ENCODE assay signal across 8 mouse cellular contexts in the genomic region with DNA sequence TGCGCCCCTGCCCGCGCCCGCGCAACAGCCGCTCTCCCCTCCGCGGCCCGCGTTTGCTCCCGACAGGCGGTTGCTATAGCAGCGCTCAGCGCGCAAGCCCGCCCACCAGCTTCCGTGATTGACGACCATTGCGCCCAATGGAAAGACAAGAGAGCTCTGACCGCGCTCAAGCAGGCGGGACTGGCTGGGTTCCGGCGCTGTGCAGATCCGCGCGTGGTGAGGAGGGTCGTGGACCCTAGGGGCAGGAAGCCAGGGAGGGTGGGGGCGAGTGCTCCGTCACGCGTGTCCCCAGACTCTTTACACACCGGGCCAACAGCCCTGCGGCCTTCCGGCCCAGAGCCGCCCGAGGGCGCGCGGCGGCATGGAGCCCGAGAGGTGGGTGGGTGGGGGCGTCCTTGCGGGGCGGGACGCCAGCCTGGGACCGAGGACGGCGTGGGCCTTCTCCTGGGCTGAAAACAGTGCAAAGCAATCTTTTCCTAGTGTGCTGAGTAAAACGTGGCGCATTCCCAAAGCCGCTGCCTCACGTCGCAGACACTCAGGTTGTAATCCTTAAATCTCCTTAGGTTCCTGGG. TPM values are rescaled to one million over a fixed set of nuclear protein-coding genes. Genes with fewer than 3 reads are reported as not detected.
DNase-seq lines count a peak whose midpoint lies in the region; ATAC-seq lines count a peak whose summit lies in the region.

A gene (plus strand): TSS at position 185 of the 572 bp plus-strand sequence.
A gene (minus strand): TSS at position 339 of the 572 bp plus-strand sequence.

- H3K4me1 ChIP-seq in forebrain, embryonic 10.5 days = peaks cover 19% of the 10 kb centered on the region
- H3K4me1 ChIP-seq in heart, embryonic 16.5 days (ENCODE audit: control insufficient read depth, insufficient read depth, low read length) = 0 out of 2 replicates have a peak, but pooled peaks cover 2% of the 10 kb centered on the region
- H3K4me1 ChIP-seq in liver, embryonic 15.5 days (replicated peaks) = peaks cover 19% of the 10 kb centered on the region
- 0 out of 2 replicates have a peak, but pooled peaks cover 8% of the 10 kb centered on the region for H3K4me1 ChIP-seq in neural tube, embryonic 12.5 days

- H3K27me3 ChIP-seq in forebrain, embryonic 10.5 days (ENCODE audit: poor library complexity, severe bottlenecking) = no peaks in the 10 kb centered on the region
- H3K27me3 ChIP-seq in heart, embryonic 16.5 days (ENCODE audit: control insufficient read depth, insufficient read depth, low read length) = no peaks in the 10 kb centered on the region
- H3K27me3 ChIP-seq in liver, embryonic 15.5 days = no peaks in the 10 kb centered on the region
- no peaks in the 10 kb centered on the region for H3K27me3 ChIP-seq in neural tube, embryonic 12.5 days (replicated peaks)

- H3K9me3 ChIP-seq in forebrain, embryonic 10.5 days = no peaks in the 10 kb centered on the region
- H3K9me3 ChIP-seq in heart, embryonic 16.5 days (replicated peaks; ENCODE audit: control insufficient read depth, low read length) = no peaks in the 10 kb centered on the region; the same call in 1 of the 2 replicates
- H3K9me3 ChIP-seq in liver, embryonic 15.5 days (replicated peaks) = no peaks in the 10 kb centered on the region
- H3K9me3 ChIP-seq in neural tube, embryonic 12.5 days = no peaks in the 10 kb centered on the region

- peak; percentile 87 for ATAC-seq in CD4-positive, CD25-positive, alpha-beta regulatory T cell, adult 4 months
- peak; percentile 100 for ATAC-seq in heart, embryonic 16.5 days (replicated peaks; ENCODE audit: extremely low read depth, insufficient read depth, low FRiP score)
- peak; percentile 100 for ATAC-seq in liver, embryonic 15.5 days (ENCODE audit: insufficient read depth)
- ATAC-seq in neural tube, embryonic 12.5 days (ENCODE audit: low FRiP score, low read depth) = peak; percentile 100

- H3K9ac ChIP-seq in heart, embryonic 16.5 days (ENCODE audit: low read length) = peak within 1 kb of the TSS; percentile 79
- peak within 1 kb of the TSS; percentile 73 for H3K9ac ChIP-seq in liver, embryonic 15.5 days
- peak within 1 kb of the TSS; percentile 84 for H3K9ac ChIP-seq in neural tube, embryonic 12.5 days

- peak within 1 kb of the TSS; percentile 92 for H3K4me3 ChIP-seq in forebrain, embryonic 10.5 days
- peak within 1 kb of the TSS; percentile 69 for H3K4me3 ChIP-seq in heart, embryonic 16.5 days (ENCODE audit: low read length)
- peak within 1 kb of the TSS; percentile 80 for H3K4me3 ChIP-seq in liver, embryonic 15.5 days (replicated peaks)
- peak within 1 kb of the TSS; percentile 85 for H3K4me3 ChIP-seq in neural tube, embryonic 12.5 days

- peak within 1 kb of the TSS; percentile 98 for H3K27ac ChIP-seq in forebrain, embryonic 10.5 days
- H3K27ac ChIP-seq in heart, embryonic 16.5 days (ENCODE audit: low read length) = peak within 1 kb of the TSS; percentile 34
- peak within 1 kb of the TSS; percentile 43 for H3K27ac ChIP-seq in liver, embryonic 15.5 days (replicated peaks)
- H3K27ac ChIP-seq in neural tube, embryonic 12.5 days = peak within 1 kb of the TSS; percentile 50; the same call in 1 of the 2 replicates

- DNase-seq in c-Kit-negative CD71-positive TER-119-positive erythroid progenitor cells, embryonic 14.5 days (ENCODE audit: low read depth, low spot score) = peak; percentile 86
- peak; percentile 97 for DNase-seq in forebrain, embryonic 10.5 days (ENCODE audit: extremely low spot score, low spot score)
- DNase-seq in kidney, postnatal 36 days = peak; percentile 95 to 97
- DNase-seq in telencephalon, adult 2 months (ENCODE audit: low read depth, low spot score) = peak; percentile 95

- WGBS in forebrain, embryonic 10.5 days = under 1% methylated on average over 54 of the region's 54 CpGs
- under 1% methylated on average over 54 of the region's 54 CpGs for WGBS in heart, embryonic 16.5 days
- WGBS in liver, embryonic 15.5 days (ENCODE audit: insufficient replicate concordance) = under 1% methylated on average over 54 of the region's 54 CpGs
- WGBS in neural tube, embryonic 12.5 days = under 1% methylated on average over 54 of the region's 54 CpGs

- no peaks in the 10 kb centered on the region; the same call in 1 of the 2 replicates for H3K36me3 ChIP-seq in forebrain, embryonic 10.5 days (replicated peaks)
- H3K36me3 ChIP-seq in heart, embryonic 16.5 days (ENCODE audit: control insufficient read depth, insufficient read depth) = no peaks in the 10 kb centered on the region
- H3K36me3 ChIP-seq in liver, embryonic 15.5 days (replicated peaks) = no peaks in the 10 kb centered on the region
- no peaks in the 10 kb centered on the region for H3K36me3 ChIP-seq in neural tube, embryonic 12.5 days

- peak within 1 kb of the TSS; percentile 81 for H3K4me2 ChIP-seq in heart, embryonic 16.5 days (ENCODE audit: low read depth, low read length)
- peak within 1 kb of the TSS; percentile 90 for H3K4me2 ChIP-seq in liver, embryonic 15.5 days
- peak within 1 kb of the TSS; percentile 69 for H3K4me2 ChIP-seq in neural tube, embryonic 12.5 days (replicated peaks)

RNA-seq across cellular contexts. Expression of the first gene that starts in this region (rescaled TPM):
- polyA plus RNA-seq in CD4-positive, CD25-positive, alpha-beta regulatory T cell, adult 4 months (2017; shearing (Covaris generic)) = 1 to 10 TPM; 4.6 to 9.5 TPM
- 9.8 and 10.2 TPM in 2 replicates for polyA plus RNA-seq in forebrain, embryonic 10.5 days (2016; fragmentation: Nextera tagmentation; extraction: Ambion mirVana)
- 4.7 and 5.3 TPM in 2 replicates for polyA plus RNA-seq in heart, embryonic 16.5 days (2015; fragmentation: Nextera tagmentation; extraction: Ambion mirVana)
- 2.6 and 3.2 TPM in 2 replicates for polyA plus RNA-seq in liver, embryonic 15.5 days (2015; fragmentation: Nextera tagmentation; extraction: Ambion mirVana)
- 4.6 and 5.9 TPM in 2 replicates for polyA plus RNA-seq in neural tube, embryonic 12.5 days (2016; fragmentation: Nextera tagmentation; extraction: Ambion mirVana)

RNA-seq across cellular contexts. Expression of the second gene that starts in this region (rescaled TPM):
- polyA plus RNA-seq in CD4-positive, CD25-positive, alpha-beta regulatory T cell, adult 4 months (2017; shearing (Covaris generic)) = under 1 TPM; 0.46 to 0.62 TPM
- 2.4 and 2.7 TPM in 2 replicates for polyA plus RNA-seq in forebrain, embryonic 10.5 days (2016; fragmentation: Nextera tagmentation; extraction: Ambion mirVana)
- 0.94 and 1.6 TPM in 2 replicates for polyA plus RNA-seq in heart, embryonic 16.5 days (2015; fragmentation: Nextera tagmentation; extraction: Ambion mirVana)
- polyA plus RNA-seq in liver, embryonic 15.5 days (2015; fragmentation: Nextera tagmentation; extraction: Ambion mirVana) = 0.84 and 1.7 TPM in 2 replicates
- 2.1 and 2.6 TPM in 2 replicates for polyA plus RNA-seq in neural tube, embryonic 12.5 days (2016; fragmentation: Nextera tagmentation; extraction: Ambion mirVana)

Comparison
In these comparisons a context has a peak if more than half of its experiments do, and no peak if none do; other contexts are left out.
1. Peak in every context shown above with its lines: DNase-seq, ATAC-seq, H3K4me3 ChIP-seq and H3K27ac ChIP-seq.
2. H3K27ac ChIP-seq: peak in every context shown above with its lines; median percentile 98 in forebrain, embryonic 10.5 days; 50 in neural tube, embryonic 12.5 days; 43 in liver, embryonic 15.5 days; 34 in heart, embryonic 16.5 days.